Mouse (Mus musculus): ENCODE measurements around the gene Rln1. TPM values are rescaled to one million over a fixed set of nuclear protein-coding genes. Genes with fewer than 3 reads are reported as not detected.

Rln1 gene
- polyA plus RNA-seq, 1 experiment from 2014 or later = not detected

DNA sequence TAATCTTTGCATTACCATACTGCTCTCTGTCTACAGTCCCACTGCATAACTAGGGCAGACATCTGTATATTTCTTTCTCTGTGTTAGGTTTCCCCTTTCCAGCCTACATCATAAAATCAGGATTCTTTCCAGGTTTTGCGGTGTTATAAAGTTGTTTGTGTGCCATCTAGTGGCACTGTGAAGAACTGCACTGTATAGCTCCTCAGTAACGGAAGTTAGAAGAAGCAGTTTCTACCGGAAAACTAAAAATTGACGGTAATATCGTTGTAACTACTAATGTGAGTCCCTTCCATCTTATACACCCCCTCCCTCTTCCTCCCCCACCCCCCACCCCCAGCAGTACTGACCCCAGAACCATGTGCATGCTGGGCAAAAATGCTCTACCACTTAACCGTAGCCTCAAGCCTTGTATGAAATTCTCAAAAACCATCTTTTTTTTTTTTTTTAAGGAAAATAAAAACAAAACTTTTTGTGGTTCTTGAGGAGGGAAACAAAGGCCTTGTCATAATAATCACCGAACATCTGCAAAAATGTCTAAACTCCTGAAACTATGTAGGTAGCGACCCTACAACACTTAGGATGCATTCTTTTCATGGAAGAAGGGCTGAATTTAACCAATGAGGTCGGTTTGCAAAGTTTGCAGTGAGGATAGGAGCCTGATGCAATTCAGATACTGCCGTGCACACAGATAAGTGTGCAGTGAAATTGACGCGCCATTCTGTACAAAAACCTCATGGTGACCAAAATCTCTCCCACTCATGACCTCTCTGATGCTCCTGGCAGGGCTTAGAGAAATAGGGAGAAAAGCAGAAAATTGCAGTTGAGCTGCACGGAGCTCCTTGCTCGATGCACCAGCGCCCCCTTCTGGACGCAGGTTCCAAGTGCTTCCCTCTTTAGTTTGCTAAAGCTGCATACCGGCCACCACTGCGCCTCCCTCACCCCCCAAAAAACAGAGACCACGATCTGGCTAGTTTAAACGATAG lies 20.7 kb upstream of the Rln1 start:
- Histone ChIP-seq H3K27ac (peak overlapping the region; percentile 63), H3K36me3 (peaks cover 13% of the 10 kb centered on the region; the same call in 1 of the 2 replicates), H3K4me3 (peak overlapping the region; percentile 57), H3K4me1 (peaks cover 8% of the 10 kb centered on the region), H3K4me2 (peak overlapping the region; percentile 81), H3K27me3 (replicated peaks) (no peaks in the 10 kb centered on the region), H3K9ac (peak overlapping the region; percentile 65), H3K9me3 (replicated peaks) (no peaks in the 10 kb centered on the region)
- ATAC-seq = peak; percentile 77
- WGBS (ENCODE audit: insufficient replicate concordance) = 5% methylated on average over 20 of the region's 20 CpGs

- Histone ChIP-seq H3K9ac (no peak overlapping the region), H3K4me3 (no peak overlapping the region), H3K27ac (no peak overlapping the region), H3K4me2 (no peak overlapping the region), H3K36me3 (peaks cover 6% of the 10 kb centered on the region; the same call in 1 of the 2 replicates), H3K4me1 (peaks cover 3% of the 10 kb centered on the region; the same call in 1 of the 2 replicates), H3K27me3 (replicated peaks) (no peaks in the 10 kb centered on the region), H3K9me3 (replicated peaks) (no peaks in the 10 kb centered on the region)
- no peak for ATAC-seq
- WGBS (ENCODE audit: insufficient replicate concordance) = 62% methylated on average over 5 of the region's 5 CpGs
These were observed 16.5 kb upstream of the Rln1 start for GRCm38 (mm10) chr19:29350991-29351390.

DNA sequence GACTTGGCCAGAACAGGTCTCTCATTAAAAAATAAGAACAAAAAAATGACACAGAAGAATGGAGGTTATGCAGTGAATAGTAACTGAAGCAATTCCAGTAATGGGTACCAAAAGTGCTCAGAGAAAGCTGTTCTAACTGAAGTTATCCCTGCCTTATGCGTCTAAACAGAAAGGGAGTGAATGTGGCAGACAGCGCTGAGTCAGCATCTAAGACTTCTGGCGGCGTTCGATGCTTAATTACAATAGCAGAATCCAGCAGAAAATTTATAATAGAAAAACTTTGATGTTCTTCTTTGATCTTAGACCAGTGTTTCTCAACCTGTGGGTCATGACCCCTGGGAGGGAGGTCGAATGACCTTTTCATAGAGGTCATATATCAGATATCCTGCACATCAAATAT lies 11.2 kb upstream of the Rln1 start:
- Histone ChIP-seq H3K27ac (no peak overlapping the region), H3K4me2 (no peak overlapping the region), H3K36me3 (peaks cover 6% of the 10 kb centered on the region; the same call in 1 of the 2 replicates), H3K4me1 (peaks cover 4% of the 10 kb centered on the region; the same call in 1 of the 2 replicates), H3K9me3 (replicated peaks) (no peaks in the 10 kb centered on the region), H3K4me3 (no peak overlapping the region), H3K9ac (no peak overlapping the region), H3K27me3 (replicated peaks) (no peaks in the 10 kb centered on the region)
- 78% methylated on average over 6 of the region's 6 CpGs for WGBS (ENCODE audit: insufficient replicate concordance)
- no peak for ATAC-seq

DNA sequence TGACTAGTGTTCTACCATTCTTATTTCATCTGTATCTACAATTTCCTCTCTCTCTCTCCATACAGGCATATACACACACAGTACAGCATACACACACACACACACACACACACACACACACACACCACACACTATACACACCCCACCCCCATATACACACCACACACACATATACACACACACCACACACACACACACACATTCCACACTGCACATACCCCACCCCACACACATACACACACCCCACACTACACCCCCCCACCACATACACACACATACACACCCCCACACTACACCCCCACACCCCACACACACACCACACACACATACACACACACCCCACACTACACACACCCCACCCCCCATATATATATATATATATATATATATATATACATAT lies 10.4 kb upstream of the Rln1 start:
- Histone ChIP-seq H3K4me2 (no peak overlapping the region), H3K4me3 (no peak overlapping the region), H3K9me3 (replicated peaks) (no peaks in the 10 kb centered on the region), H3K27ac (no peak overlapping the region), H3K36me3 (peaks cover 2% of the 10 kb centered on the region; the same call in 1 of the 2 replicates), H3K4me1 (peaks cover 4% of the 10 kb centered on the region; the same call in 1 of the 2 replicates), H3K9ac (no peak overlapping the region), H3K27me3 (replicated peaks) (0 out of 2 replicates have a peak, but pooled peaks cover 5% of the 10 kb centered on the region)
- no peak for ATAC-seq

DNA sequence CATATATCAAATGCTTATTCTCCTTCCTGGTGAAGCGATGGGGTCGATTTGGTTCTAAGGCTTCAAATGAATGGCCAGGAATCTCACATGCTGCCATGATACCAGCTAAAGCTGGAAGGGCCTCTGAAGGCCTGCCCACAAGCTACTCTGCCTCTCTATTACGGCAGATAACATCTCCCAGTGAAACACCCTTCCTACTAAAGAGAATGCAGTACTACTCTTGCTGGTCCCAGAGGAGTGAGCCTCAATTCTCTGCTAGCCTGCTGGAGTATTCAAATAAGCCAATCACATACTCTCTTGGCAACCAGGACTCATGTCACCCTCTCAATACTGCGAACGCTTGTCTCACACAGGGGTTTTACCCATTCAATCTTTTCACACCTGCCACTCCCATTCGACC lies 7.8 kb upstream of the Rln1 start:
- no peaks in the 10 kb centered on the region for H3K36me3 ChIP-seq
- ATAC-seq = no peak
- H3K9me3 ChIP-seq (replicated peaks) = no peaks in the 10 kb centered on the region
- H3K27me3 ChIP-seq (replicated peaks) = 0 out of 2 replicates have a peak, but pooled peaks cover 12% of the 10 kb centered on the region
- no peak overlapping the region for H3K27ac ChIP-seq
- no peak overlapping the region for H3K4me3 ChIP-seq
- H3K4me1 ChIP-seq = peaks cover 4% of the 10 kb centered on the region; the same call in 1 of the 2 replicates
- 64% methylated on average over 6 of the region's 6 CpGs for WGBS (ENCODE audit: insufficient replicate concordance)
- H3K4me2 ChIP-seq = no peak overlapping the region
- H3K9ac ChIP-seq = no peak overlapping the region

GRCm38 (mm10) chr19:29341029-29341428 lies 6.6 kb upstream of the Rln1 start:
- H3K27me3 ChIP-seq (replicated peaks) = 0 out of 2 replicates have a peak, but pooled peaks cover 12% of the 10 kb centered on the region
- WGBS (ENCODE audit: insufficient replicate concordance) = 46% methylated on average over 4 of the region's 4 CpGs
- no peak overlapping the region for H3K4me3 ChIP-seq
- H3K9me3 ChIP-seq (replicated peaks) = no peaks in the 10 kb centered on the region
- H3K9ac ChIP-seq = no peak overlapping the region
- no peaks in the 10 kb centered on the region for H3K36me3 ChIP-seq
- no peak overlapping the region for H3K27ac ChIP-seq
- no peak for ATAC-seq
- no peak overlapping the region for H3K4me2 ChIP-seq
- peaks cover 4% of the 10 kb centered on the region; the same call in 1 of the 2 replicates for H3K4me1 ChIP-seq

- Histone ChIP-seq H3K27me3 (replicated peaks) (peaks cover 47% of the 10 kb centered on the region), H3K4me3 (no peak overlapping the region), H3K9ac (no peak overlapping the region), H3K27ac (no peak overlapping the region), H3K4me2 (no peak overlapping the region), H3K9me3 (replicated peaks) (no peaks in the 10 kb centered on the region), H3K36me3 (no peaks in the 10 kb centered on the region), H3K4me1 (no peaks in the 10 kb centered on the region)
- ATAC-seq = no peak
- 68% methylated on average over 2 of the region's 2 CpGs for WGBS (ENCODE audit: insufficient replicate concordance)
These were observed 2.2 kb upstream of the Rln1 start for GRCm38 (mm10) chr19:29336624-29337023.

DNA sequence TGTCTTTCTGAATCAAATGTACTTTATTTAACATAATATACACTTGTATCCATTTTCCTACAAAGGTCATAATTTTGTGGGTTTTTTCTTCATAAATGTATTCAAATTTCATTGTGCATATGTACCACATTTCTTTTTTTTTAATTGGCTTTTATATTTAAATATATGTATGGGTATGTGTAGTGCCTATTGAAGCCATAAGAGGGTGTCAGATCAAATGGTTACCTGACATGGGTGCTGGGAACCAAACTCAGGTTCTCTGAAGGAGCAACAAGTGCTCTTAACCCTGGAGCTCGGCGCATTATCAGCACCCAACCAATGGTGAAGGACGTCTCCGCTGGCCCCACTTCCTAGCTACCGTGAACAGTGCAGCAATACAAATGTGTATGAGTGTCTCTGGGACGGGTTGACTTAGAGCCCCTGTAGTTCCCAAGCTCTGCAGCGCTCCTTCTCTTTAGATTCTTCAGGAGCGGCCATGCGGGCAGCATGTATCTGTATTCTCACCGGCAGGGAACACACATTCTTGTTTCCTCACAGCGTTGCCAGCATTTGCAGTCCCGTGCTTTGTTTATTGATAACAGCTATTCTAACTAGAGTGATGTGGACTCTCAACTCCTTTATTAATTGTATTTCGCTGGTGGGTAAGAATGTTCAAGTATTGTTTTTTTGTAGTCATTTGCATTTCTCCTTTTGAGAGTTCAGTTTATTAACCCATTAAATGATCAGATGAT lies 7.5 kb downstream of the Rln1 start:
- Histone ChIP-seq H3K4me3 (no peak overlapping the region), H3K9me3 (replicated peaks) (no peaks in the 10 kb centered on the region), H3K4me1 (peaks cover 19% of the 10 kb centered on the region), H3K27ac (no peak overlapping the region), H3K36me3 (no peaks in the 10 kb centered on the region), H3K9ac (no peak overlapping the region), H3K4me2 (no peak overlapping the region), H3K27me3 (replicated peaks) (peaks cover 13% of the 10 kb centered on the region)
- 73% methylated on average over 13 of the region's 13 CpGs for WGBS (ENCODE audit: insufficient replicate concordance)
- no peak for ATAC-seq

DNA sequence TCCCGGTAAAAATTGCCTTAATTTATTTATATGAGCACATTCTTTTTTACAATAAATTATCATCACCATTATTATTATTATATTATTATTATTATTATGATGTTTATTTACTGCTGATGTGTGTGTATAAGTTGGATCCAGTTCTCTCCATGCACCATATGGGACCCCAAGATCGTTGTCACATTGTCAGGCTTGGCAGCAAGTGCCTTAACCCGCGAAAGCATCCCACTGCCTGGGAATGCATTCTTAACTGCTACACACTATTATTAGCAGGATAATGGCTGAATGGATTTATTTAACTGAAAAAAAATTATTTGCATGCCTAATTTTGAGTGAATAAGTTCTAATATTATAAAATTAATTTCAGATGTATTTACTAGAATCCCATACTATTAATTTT lies 8.1 kb downstream of the Rln1 start:
- Histone ChIP-seq H3K4me1 (peaks cover 19% of the 10 kb centered on the region), H3K36me3 (no peaks in the 10 kb centered on the region), H3K4me2 (no peak overlapping the region), H3K9me3 (replicated peaks) (no peaks in the 10 kb centered on the region), H3K9ac (no peak overlapping the region), H3K4me3 (no peak overlapping the region), H3K27ac (no peak overlapping the region), H3K27me3 (replicated peaks) (peaks cover 9% of the 10 kb centered on the region)
- WGBS (ENCODE audit: insufficient replicate concordance) = 81% methylated on average over 4 of the region's 4 CpGs
- ATAC-seq = no peak

DNA sequence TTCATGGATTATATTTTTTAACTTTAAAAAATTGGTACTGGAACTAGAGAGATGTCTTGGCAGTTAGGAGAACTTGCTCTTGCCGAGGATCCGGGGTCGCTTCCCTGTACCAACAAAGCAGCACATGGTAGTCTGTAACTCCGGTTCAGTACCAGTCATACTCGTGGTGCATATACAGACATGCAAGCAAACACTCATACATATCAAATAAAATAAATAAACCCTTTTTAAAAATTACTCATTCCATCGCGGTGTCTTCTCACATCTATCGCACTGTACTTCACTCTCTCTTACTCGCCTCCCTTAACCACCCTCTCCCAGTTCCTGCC lies 8.7 kb downstream of the Rln1 start:
- Histone ChIP-seq H3K4me3 (peak overlapping the region; percentile 43), H3K9ac (peak overlapping the region; percentile 32), H3K4me1 (peaks cover 19% of the 10 kb centered on the region), H3K36me3 (no peaks in the 10 kb centered on the region), H3K9me3 (replicated peaks) (no peaks in the 10 kb centered on the region), H3K4me2 (peak overlapping the region; percentile 70), H3K27ac (no peak overlapping the region; the same call in 1 of the 2 replicates), H3K27me3 (replicated peaks) (peaks cover 9% of the 10 kb centered on the region)
- ATAC-seq = no peak
- WGBS (ENCODE audit: insufficient replicate concordance) = 57% methylated on average over 9 of the region's 9 CpGs

DNA sequence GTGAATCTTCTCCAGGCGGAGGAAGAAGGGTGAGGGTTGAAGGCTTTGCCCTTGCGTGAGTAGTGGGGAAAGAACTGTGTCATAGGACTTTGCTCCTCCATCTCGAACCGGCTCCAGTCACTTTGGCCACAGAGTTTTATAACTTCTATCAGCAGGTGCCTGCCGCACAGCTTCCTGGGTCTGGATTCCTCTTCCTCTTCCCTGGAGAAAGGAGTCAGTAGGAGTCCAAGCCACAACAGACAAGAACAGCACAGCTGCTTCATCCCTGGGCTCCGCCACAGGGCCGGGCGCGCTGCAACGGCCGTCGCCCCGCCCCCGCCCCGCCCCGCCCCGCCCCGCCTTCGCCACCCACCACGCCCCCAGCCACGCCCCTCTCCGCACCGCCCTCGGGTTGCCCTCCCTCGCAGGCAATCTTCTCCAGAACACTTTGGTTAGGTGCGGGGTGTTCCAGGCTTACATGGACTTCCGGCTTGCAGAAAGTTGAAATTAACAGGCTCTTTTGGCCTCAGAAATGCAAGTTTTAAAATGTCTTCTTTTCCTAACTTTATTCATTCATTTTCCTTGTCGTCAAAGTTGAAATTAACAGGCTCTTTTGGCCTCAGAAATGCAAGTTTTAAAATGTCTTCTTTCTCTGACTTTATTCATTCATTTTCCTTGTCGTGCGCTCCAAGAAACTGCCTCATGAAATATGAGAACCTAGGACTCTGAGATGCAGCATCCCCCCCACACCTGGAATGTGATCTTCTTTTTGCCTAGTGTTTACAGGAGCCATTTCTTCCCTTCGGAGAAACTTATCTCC lies 9.2 kb downstream of the Rln1 start, which contains the start of gene Insl6:
Gene Insl6 (minus strand): TSS at position 304 of the 799 bp plus-strand sequence.
- Histone ChIP-seq H3K9me3 (replicated peaks) (no peaks in the 10 kb centered on the region), H3K4me1 (peaks cover 19% of the 10 kb centered on the region), H3K36me3 (no peaks in the 10 kb centered on the region), H3K27me3 (replicated peaks) (peaks cover 9% of the 10 kb centered on the region), H3K4me3 (peak within 1 kb of the TSS; percentile 43), H3K27ac (no peak within 1 kb of the TSS; the same call in 1 of the 2 replicates), H3K4me2 (peak within 1 kb of the TSS; percentile 70), H3K9ac (peak within 1 kb of the TSS; percentile 45)
- 3% methylated on average over 31 of the region's 31 CpGs for WGBS (ENCODE audit: insufficient replicate concordance)
- peak; percentile 97 for ATAC-seq

Data from liver, embryonic 12.5 days (tissue).